ENCODE assay signal across 9 mouse cellular contexts in the genomic region with DNA sequence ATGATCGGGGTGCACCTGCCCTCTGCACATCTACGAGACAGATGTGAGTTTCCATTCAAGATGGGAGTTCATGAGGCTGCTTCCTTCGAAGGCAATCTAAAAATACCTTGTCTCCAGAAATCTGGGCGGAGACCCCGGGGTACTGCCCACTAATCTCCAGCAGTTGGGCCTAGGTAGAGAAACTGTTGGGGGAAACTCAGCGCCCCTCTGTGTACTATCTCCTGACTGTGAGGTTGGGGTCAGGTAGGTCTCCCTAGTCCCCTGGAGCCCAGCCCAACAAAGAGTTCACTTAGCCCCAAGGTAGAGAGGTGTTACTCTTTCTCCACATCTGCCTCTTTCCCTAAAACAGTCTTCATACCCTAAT. TPM values are rescaled to one million over a fixed set of nuclear protein-coding genes. Genes with fewer than 3 reads are reported as not detected.
DNase-seq lines count a peak whose midpoint lies in the region; ATAC-seq and TF ChIP-seq lines count a peak whose summit lies in the region.
"Had no signal": no experiment of that assay in that cellular context is flagged by ENCODE, and none has a peak within 500 bp of the region (broad histone marks: within the 10 kb centered on the region; RNA-seq: fewer than 3 reads in every experiment).

No protein-coding gene starts in this region.

- H3K79me2 ChIP-seq in heart, adult 2 months (replicated peaks; ENCODE audit: control insufficient read depth, insufficient read depth, low read length) = peaks cover 2% of the 10 kb centered on the region

- DNase-seq in heart, adult 2 months = no peak
- no peak for DNase-seq in heart, postnatal 25 days (ENCODE audit: low spot score)
- DNase-seq in urinary bladder, adult 2 months (ENCODE audit: low spot score) = no peak
- DNase-seq in adrenal gland, adult 18-20 months (ENCODE audit: low spot score in 2 of 2) = no peak
- no peak for DNase-seq in MN1 (ENCODE audit: low spot score)

- H3K9me3 ChIP-seq in ES-Bruce4 (replicated peaks; ENCODE audit: control insufficient read depth, insufficient read depth, low read length, poor library complexity, severe bottlenecking) = no peaks in the 10 kb centered on the region
- no peaks in the 10 kb centered on the region; the same call in 1 of the 2 replicates for H3K9me3 ChIP-seq in forebrain, embryonic 16.5 days (ENCODE audit: control insufficient read depth, low read length)
- no peaks in the 10 kb centered on the region for H3K9me3 ChIP-seq in liver, embryonic 16.5 days (replicated peaks; ENCODE audit: control insufficient read depth, low read length)

- peak; percentile 10; the same call in 1 of the 2 replicates for ATAC-seq in forebrain, embryonic 16.5 days
- ATAC-seq in liver, embryonic 16.5 days (ENCODE audit: low read depth) = no peak

- H3K36me3 ChIP-seq in heart, adult 2 months (ENCODE audit: control insufficient read depth, insufficient read depth, low read length) = no peaks in the 10 kb centered on the region
- no peaks in the 10 kb centered on the region for H3K36me3 ChIP-seq in ES-Bruce4 (ENCODE audit: control insufficient read depth, insufficient read depth, low read length, poor library complexity, severe bottlenecking)
- H3K36me3 ChIP-seq in forebrain, embryonic 16.5 days (ENCODE audit: control insufficient read depth, insufficient read depth) = peaks cover 19% of the 10 kb centered on the region
- peaks cover 8% of the 10 kb centered on the region for H3K36me3 ChIP-seq in liver, embryonic 16.5 days (ENCODE audit: control insufficient read depth, insufficient read depth)

- H3K4me1 ChIP-seq in heart, adult 2 months (ENCODE audit: control insufficient read depth, insufficient read depth, low read length) = no peaks in the 10 kb centered on the region
- H3K4me1 ChIP-seq in ES-Bruce4 (ENCODE audit: control insufficient read depth, insufficient read depth, low read length) = no peaks in the 10 kb centered on the region
- H3K4me1 ChIP-seq in forebrain, embryonic 16.5 days (replicated peaks; ENCODE audit: control insufficient read depth, insufficient read depth, low read length) = peaks cover 25% of the 10 kb centered on the region
- H3K4me1 ChIP-seq in liver, embryonic 16.5 days (ENCODE audit: control insufficient read depth, low read depth, low read length) = peaks cover 10% of the 10 kb centered on the region

- no peak for TF ChIP-seq CTCF in heart, adult 2 months (IDR thresholded peaks at IDR 0.05)
- no peak for TF ChIP-seq CTCF in ES-Bruce4 (IDR thresholded peaks at IDR 0.05; ENCODE audit: low read depth, low read length)

- no peak for TF ChIP-seq POLR2A in heart, adult 2 months (IDR thresholded peaks at IDR 0.05; ENCODE audit: insufficient read depth, low read depth, low read length)
- TF ChIP-seq POLR2A in ES-Bruce4 (IDR thresholded peaks at IDR 0.05; ENCODE audit: insufficient read depth, low read length) = no peak

- peak overlapping the region; percentile 92 for H3K27ac ChIP-seq in heart, adult 2 months
- no peak overlapping the region for H3K27ac ChIP-seq in ES-Bruce4 (ENCODE audit: insufficient read depth, low read length)
- peak overlapping the region; percentile 91 for H3K27ac ChIP-seq in forebrain, embryonic 16.5 days (ENCODE audit: low read length)
- H3K27ac ChIP-seq in liver, embryonic 16.5 days (ENCODE audit: low read length) = no peak overlapping the region

- peak overlapping the region; percentile 58 for H3K4me2 ChIP-seq in forebrain, embryonic 16.5 days (ENCODE audit: low read length)
- H3K4me2 ChIP-seq in liver, embryonic 16.5 days (ENCODE audit: low read depth, low read length) = peak overlapping the region; percentile 77

- peak overlapping the region; percentile 100; the same call in 1 of the 2 replicates for H3K9ac ChIP-seq in heart, adult 2 months (ENCODE audit: low read depth, low read length)
- peak overlapping the region; percentile 92 for H3K9ac ChIP-seq in ES-Bruce4 (ENCODE audit: low read depth, poor library complexity, severe bottlenecking)
- H3K9ac ChIP-seq in forebrain, embryonic 16.5 days (replicated peaks; ENCODE audit: low read depth, low read length) = peak overlapping the region; percentile 100
- peak overlapping the region; percentile 78 for H3K9ac ChIP-seq in liver, embryonic 16.5 days (ENCODE audit: low read depth, low read length)

- TF ChIP-seq EP300 in heart, adult 2 months (IDR thresholded peaks at IDR 0.05; ENCODE audit: insufficient read depth, low read depth, low read length) = no peak
- no peak for TF ChIP-seq EP300 in ES-Bruce4 (IDR thresholded peaks at IDR 0.05; ENCODE audit: insufficient read depth, low read depth, low read length)

- WGBS in heart, adult 2 months = 14% methylated on average over 6 of the region's 6 CpGs
- WGBS in forebrain, embryonic 16.5 days = 36% methylated on average over 6 of the region's 6 CpGs
- WGBS in liver, embryonic 16.5 days (ENCODE audit: insufficient replicate concordance) = 19% methylated on average over 6 of the region's 6 CpGs

- intact Hi-C loops in heart, adult 2 months (cut with DNase I) = loop anchor here (2.0 kb wide), 2 partner anchors 23 to 27 kb away; partner anchors contain the start of gene Pex11g
- intact Hi-C loops in heart, postnatal 25 days (cut with DNase I) = no loop called here

- H3K4me3 ChIP-seq in heart, adult 2 months = peak overlapping the region; percentile 79
- peak overlapping the region; percentile 25; the same call in 1 of the 2 replicates for H3K4me3 ChIP-seq in ES-Bruce4 (ENCODE audit: low read depth, low read length)
- peak overlapping the region; percentile 94 for H3K4me3 ChIP-seq in forebrain, embryonic 16.5 days (replicated peaks; ENCODE audit: low read length)
- H3K4me3 ChIP-seq in liver, embryonic 16.5 days (ENCODE audit: low read depth, low read length) = peak overlapping the region; percentile 75

- H3K27me3 ChIP-seq in heart, adult 2 months (ENCODE audit: control insufficient read depth, insufficient read depth, low read length) = no peaks in the 10 kb centered on the region
- H3K27me3 ChIP-seq in ES-Bruce4 (ENCODE audit: control insufficient read depth, insufficient read depth, low read length, poor library complexity, severe bottlenecking) = no peaks in the 10 kb centered on the region
- H3K27me3 ChIP-seq in forebrain, embryonic 16.5 days (replicated peaks; ENCODE audit: control insufficient read depth, insufficient read depth, low read length) = no peaks in the 10 kb centered on the region
- H3K27me3 ChIP-seq in liver, embryonic 16.5 days (ENCODE audit: control insufficient read depth, insufficient read depth, low read depth, low read length) = no peaks in the 10 kb centered on the region; the same call in none of the 2 replicates

RNA-seq across cellular contexts. Expression of gene Zfp358, which starts 0.9 kb away (rescaled TPM):
- 10 to 100 TPM; 24.9 to 30.7 TPM for total RNA-seq in heart, adult 2 months (2021)
- polyA plus RNA-seq in heart, adult 2 months (2012; rRNA removed) = 51.3 and 53.9 TPM in 2 replicates
- 10 to 100 TPM; 27.2 to 28.6 TPM for total RNA-seq in heart, postnatal 25 days (2021)
- polyA plus RNA-seq in ES-Bruce4 (2011; ENCODE audit: insufficient read depth, insufficient read length, low read depth, missing spikeins) = 15.5 and 17.7 TPM in 2 replicates
- polyA plus RNA-seq in forebrain, embryonic 16.5 days (2015; fragmentation: Nextera tagmentation; extraction: Ambion mirVana) = 75.4 and 76.7 TPM in 2 replicates
- polyA plus RNA-seq in liver, embryonic 16.5 days (2015; fragmentation: Nextera tagmentation; extraction: Ambion mirVana) = 4.3 and 5.4 TPM in 2 replicates
- 27.5 and 31.0 TPM in 2 replicates for polyA plus RNA-seq in urinary bladder, adult 2 months (2012; rRNA removed)
- total RNA-seq in adrenal gland, adult 18-20 months (2021) = 10 to 100 TPM; 17.5 to 20.5 TPM

RNA-seq across cellular contexts. Expression of gene Mcoln1, which starts 6.4 kb away (rescaled TPM):
- total RNA-seq in heart, adult 2 months (2021) = 10 to 100 TPM; 20.6 to 23.1 TPM
- polyA plus RNA-seq in heart, adult 2 months (2012; rRNA removed) = 86.9 and 123 TPM in 2 replicates
- 10 to 100 TPM; 18.5 to 22.0 TPM for total RNA-seq in heart, postnatal 25 days (2021)
- polyA plus RNA-seq in ES-Bruce4 (2011; ENCODE audit: insufficient read depth, insufficient read length, low read depth, missing spikeins) = 62.0 and 62.3 TPM in 2 replicates
- polyA plus RNA-seq in forebrain, embryonic 16.5 days (2015; fragmentation: Nextera tagmentation; extraction: Ambion mirVana) = 88.3 and 111 TPM in 2 replicates
- 19.2 and 21.1 TPM in 2 replicates for polyA plus RNA-seq in liver, embryonic 16.5 days (2015; fragmentation: Nextera tagmentation; extraction: Ambion mirVana)
- polyA plus RNA-seq in urinary bladder, adult 2 months (2012; rRNA removed) = 104 and 125 TPM in 2 replicates
- 10 to 100 TPM; 40.9 to 42.8 TPM for total RNA-seq in adrenal gland, adult 18-20 months (2021)

RNA-seq across cellular contexts. Expression of gene Pnpla6, which starts 21.4 kb away (rescaled TPM):
- 10 to 100 TPM in 1 of 2 experiments, 1 to 10 TPM in 1; 8.5 to 11.1 TPM for total RNA-seq in heart, adult 2 months (2021)
- polyA plus RNA-seq in heart, adult 2 months (2012; rRNA removed) = 24.8 and 25.1 TPM in 2 replicates
- total RNA-seq in heart, postnatal 25 days (2021) = 10 to 100 TPM; 10.6 to 11.9 TPM
- 46.6 and 47.5 TPM in 2 replicates for polyA plus RNA-seq in ES-Bruce4 (2011; ENCODE audit: insufficient read depth, insufficient read length, low read depth, missing spikeins)
- 27.3 and 36.0 TPM in 2 replicates for polyA plus RNA-seq in forebrain, embryonic 16.5 days (2015; fragmentation: Nextera tagmentation; extraction: Ambion mirVana)
- 10.9 and 11.3 TPM in 2 replicates for polyA plus RNA-seq in liver, embryonic 16.5 days (2015; fragmentation: Nextera tagmentation; extraction: Ambion mirVana)
- 50.0 and 54.3 TPM in 2 replicates for polyA plus RNA-seq in urinary bladder, adult 2 months (2012; rRNA removed)
- 10 to 100 TPM; 37.4 to 40.7 TPM for total RNA-seq in adrenal gland, adult 18-20 months (2021)

RNA-seq across cellular contexts. Expression of gene Tex45, which starts 23.2 kb away (rescaled TPM):
- total RNA-seq in heart, adult 2 months (2021) = under 1 TPM in 1 of 2 experiments, not detected in 1; 0.14 TPM
- 0.12 TPM in 1 of 2 replicates, not detected in the other for polyA plus RNA-seq in heart, adult 2 months (2012; rRNA removed)
- not detected for total RNA-seq in heart, postnatal 25 days (2021)
- 0.39 and 0.44 TPM in 2 replicates for polyA plus RNA-seq in ES-Bruce4 (2011; ENCODE audit: insufficient read depth, insufficient read length, low read depth, missing spikeins)
- polyA plus RNA-seq in forebrain, embryonic 16.5 days (2015; fragmentation: Nextera tagmentation; extraction: Ambion mirVana) = 0.16 TPM in 2 replicates
- polyA plus RNA-seq in liver, embryonic 16.5 days (2015; fragmentation: Nextera tagmentation; extraction: Ambion mirVana) = not detected in 2 replicates
- polyA plus RNA-seq in urinary bladder, adult 2 months (2012; rRNA removed) = 0.15 and 0.26 TPM in 2 replicates
- total RNA-seq in adrenal gland, adult 18-20 months (2021) = not detected
- total RNA-seq: common myeloid progenitor, adult 5-6 weeks had no signal

RNA-seq across cellular contexts. Expression of gene Pex11g, which starts 26.3 kb away (rescaled TPM):
- total RNA-seq in heart, adult 2 months (2021) = 1 to 10 TPM; 2.4 to 3.1 TPM
- 4.5 and 5.5 TPM in 2 replicates for polyA plus RNA-seq in heart, adult 2 months (2012; rRNA removed)
- 1 to 10 TPM; 3.2 to 3.4 TPM for total RNA-seq in heart, postnatal 25 days (2021)
- 4.6 and 6.7 TPM in 2 replicates for polyA plus RNA-seq in ES-Bruce4 (2011; ENCODE audit: insufficient read depth, insufficient read length, low read depth, missing spikeins)
- polyA plus RNA-seq in forebrain, embryonic 16.5 days (2015; fragmentation: Nextera tagmentation; extraction: Ambion mirVana) = 3.0 and 3.7 TPM in 2 replicates
- polyA plus RNA-seq in liver, embryonic 16.5 days (2015; fragmentation: Nextera tagmentation; extraction: Ambion mirVana) = 8.1 and 8.5 TPM in 2 replicates
- 8.5 and 11.1 TPM in 2 replicates for polyA plus RNA-seq in urinary bladder, adult 2 months (2012; rRNA removed)
- 1 to 10 TPM; 5.9 to 9.8 TPM for total RNA-seq in adrenal gland, adult 18-20 months (2021)

Comparison
In these comparisons a context has a peak if more than half of its experiments do, and no peak if none do; other contexts are left out.
1. H3K27ac ChIP-seq: peak in heart, adult 2 months (single experiment) and forebrain, embryonic 16.5 days (single experiment); none in ES-Bruce4 (single experiment) and liver, embryonic 16.5 days (single experiment).
2. H3K4me3 ChIP-seq: peak in every context shown above with its lines; median percentile 94 in forebrain, embryonic 16.5 days; 79 in heart, adult 2 months; 75 in liver, embryonic 16.5 days; 25 in ES-Bruce4.
3. Peak in every context shown above with its lines, with median percentiles within 50 percentile points of each other: H3K9ac ChIP-seq.